Mouse (Mus musculus) stomach, postnatal 0 days (tissue): ENCODE results near the gene Cul7. TPM values are rescaled to one million over a fixed set of nuclear protein-coding genes. Genes with fewer than 3 reads are reported as not detected.

Experiments
- ATAC-seq: fragments of 200-750 bp; cut with Nextera tagmentation; 2 replicates; pipeline ENCODE4 v1.8.0; 2017; ENCODE audit not compliant: low FRiP score, low TSS enrichment
- DNase-seq: peaks from one replicate; pipeline ENCODE4 v3.0.0-alpha.2; 2016; ENCODE audit warnings: low spot score
- H3K27ac ChIP-seq: fragments of 300-500 bp; sonication (generic); replicated peaks from 2 replicates; pipeline ENCODE4 v1.5.1; 2014; ENCODE audit warnings: mild to moderate bottlenecking, control low read depth
- H3K27me3 ChIP-seq: fragments of 300-500 bp; sonication (generic); 2 replicates; pipeline ENCODE4 v1.6.1; 2014; ENCODE audit warnings: low read length; ENCODE audit not compliant: control insufficient read depth, insufficient read depth
- H3K36me3 ChIP-seq: fragments of 300-500 bp; sonication (generic); 2 replicates; pipeline ENCODE4 v1.6.1; 2014; ENCODE audit warnings: low read length, mixed read lengths; ENCODE audit not compliant: control insufficient read depth, insufficient read depth
- H3K4me1 ChIP-seq: fragments of 300-500 bp; sonication (generic); replicated peaks from 2 replicates; pipeline ENCODE4 v1.6.1; 2014; ENCODE audit warnings: antibody characterized with exemption; ENCODE audit not compliant: control insufficient read depth, insufficient read depth
- H3K4me2 ChIP-seq: fragments of 300-500 bp; sonication (generic); replicated peaks from 2 replicates; pipeline ENCODE4 v1.6.1; 2014; ENCODE audit warnings: low read depth, mild to moderate bottlenecking, control low read depth, moderate library complexity
- H3K4me3 ChIP-seq: fragments of 300-500 bp; sonication (generic); 2 replicates; pipeline ENCODE4 v1.5.1; 2014; ENCODE audit warnings: low read depth, low read length, control low read depth
- H3K9ac ChIP-seq: fragments of 300-500 bp; sonication (generic); 2 replicates; pipeline ENCODE4 v1.6.1; 2014; ENCODE audit warnings: mild to moderate bottlenecking, low read length, control low read depth, mixed read lengths
- H3K9me3 ChIP-seq: fragments of 300-500 bp; sonication (generic); 2 replicates; pipeline ENCODE4 v1.6.1; 2016; ENCODE audit warnings: low read length; ENCODE audit not compliant: control insufficient read depth
- CTCF ChIP-seq: IDR thresholded peaks from 2 replicates; pipeline ENCODE4 v1.5.1; 2016; ENCODE audit warnings: antibody characterized with exemption, low read depth, mild to moderate bottlenecking, moderate library complexity
- EP300 ChIP-seq: optimal IDR thresholded peaks from 2 replicates; pipeline ENCODE3; 2016; ENCODE audit warnings: antibody characterized with exemption
- WGBS: fragments of 180-500 bp; shearing (Covaris S2); extraction: QIAGEN DNeasy Blood & Tissue Kit; methylation state at CpG from one replicate; pipeline ENCODE4 v1.1.7; 2014; 5-methylcytosine and 5-hydroxymethylcytosine counted together
- polyA plus RNA-seq: library from polyadenylated mRNA; unstranded; fragments of >200 nt; fragmentation: Nextera tagmentation; extraction: Ambion mirVana; gene quantifications from 2 replicates; pipeline ENCODE4 v1.2.1, GENCODE M21; 2015

Gene Cul7
- polyA plus RNA-seq, 1 experiment from 2014 or later: 12.9 TPM

GRCm38 (mm10) chr17:46713849-46714248 lies 63.7 kb downstream of the Cul7 start:
- Histone ChIP-seq H3K36me3 (peaks cover 3% of the 10 kb centered on the region; the same call in 1 of the 2 replicates), H3K9me3 (no peaks in the 10 kb centered on the region), H3K9ac (no peak overlapping the region), H3K4me3 (no peak overlapping the region), H3K4me2 (no peak overlapping the region), H3K27me3 (no peaks in the 10 kb centered on the region), H3K27ac (no peak overlapping the region), H3K4me1 (peaks cover 3% of the 10 kb centered on the region; the same call in 1 of the 2 replicates)
- 87% methylated on average over 9 of the region's 9 CpGs for WGBS
- DNase-seq (no peak), ATAC-seq (no peak)
- TF ChIP-seq CTCF (no peak), EP300 (no peak)

Other genes with a start within 250 kb of the Cul7 start
- 0.23 and 0.24 TPM in 2 replicates for gene Crip3, start 221.4 kb upstream of the Cul7 start, polyA plus RNA-seq
- not detected in 2 replicates for gene Slc22a7, start 211.9 kb upstream of the Cul7 start, polyA plus RNA-seq
- gene Ttbk1, start 162.7 kb upstream of the Cul7 start, polyA plus RNA-seq: 0.13 and 0.15 TPM in 2 replicates
- 23.8 and 24.7 TPM in 2 replicates for gene Dnph1, start 153.6 kb upstream of the Cul7 start, polyA plus RNA-seq
- gene Cul9, start 103.9 kb upstream of the Cul7 start, polyA plus RNA-seq: 1.9 and 2.6 TPM in 2 replicates
- 3.7 and 4.3 TPM in 2 replicates for gene Srf, start 94.2 kb upstream of the Cul7 start, polyA plus RNA-seq
- gene Ptk7, start 20.8 kb upstream of the Cul7 start, polyA plus RNA-seq: 29.4 and 32.1 TPM in 2 replicates
- 34.5 and 34.8 TPM in 2 replicates for gene Klc4, start 4.3 kb upstream of the Cul7 start, polyA plus RNA-seq
- gene Mrpl2, start 4.1 kb upstream of the Cul7 start, polyA plus RNA-seq: 96.4 and 98.8 TPM in 2 replicates
- gene Rrp36, start 24.0 kb downstream of the Cul7 start, polyA plus RNA-seq: 37.2 and 38.1 TPM in 2 replicates
- gene Mea1, start 28.5 kb downstream of the Cul7 start, polyA plus RNA-seq: 142 and 146 TPM in 2 replicates
- 73.7 and 75.0 TPM in 2 replicates for gene Klhdc3, start 30.6 kb downstream of the Cul7 start, polyA plus RNA-seq
- 27.2 and 30.3 TPM in 2 replicates for gene Ppp2r5d, start 54.8 kb downstream of the Cul7 start, polyA plus RNA-seq
- 9.8 and 11.8 TPM in 2 replicates for gene Pex6, start 61.1 kb downstream of the Cul7 start, polyA plus RNA-seq
- 2.1 and 3.1 TPM in 2 replicates for gene Gnmt, start 78.8 kb downstream of the Cul7 start, polyA plus RNA-seq
- gene Cnpy3, start 101.9 kb downstream of the Cul7 start, polyA plus RNA-seq: 39.0 and 39.9 TPM in 2 replicates
- 0.50 TPM in 2 replicates for gene Ptcra, start 113.4 kb downstream of the Cul7 start, polyA plus RNA-seq
- gene 2310039H08Rik, start 122.3 kb downstream of the Cul7 start, polyA plus RNA-seq: 113 and 117 TPM in 2 replicates
- gene Rpl7l1, start 132.3 kb downstream of the Cul7 start, polyA plus RNA-seq: 93.7 and 95.0 TPM in 2 replicates
- gene Bicral, start 208.1 kb downstream of the Cul7 start, polyA plus RNA-seq: 2.3 and 2.8 TPM in 2 replicates
- gene Tbcc, start 240.3 kb downstream of the Cul7 start, polyA plus RNA-seq: 42.2 and 45.5 TPM in 2 replicates